Mouse (Mus musculus): ENCODE data around the gene Tent5a. TPM values are rescaled to one million over a fixed set of nuclear protein-coding genes. Genes with fewer than 3 reads are reported as not detected.

The Tent5a gene
- total RNA-seq, 1 experiment from 2014 or later, result 15.3 TPM

GRCm38 (mm10) chr9:85324158-85324875 is 2.8 kb downstream of the Tent5a start:
- no peak for ATAC-seq (replicated peaks in 1 of 2; ENCODE audit: insufficient read depth in 1 of 2, low FRiP score in 2 of 2, low TSS enrichment in 1 of 2, low read depth in 1 of 2, poor library complexity in 2 of 2, severe bottlenecking in 2 of 2)

GRCm38 (mm10) chr9:85320167-85320951 is 6.8 kb downstream of the Tent5a start:
- ATAC-seq (replicated peaks in 1 of 2; ENCODE audit: insufficient read depth in 1 of 2, low FRiP score in 2 of 2, low TSS enrichment in 1 of 2, low read depth in 1 of 2, poor library complexity in 2 of 2, severe bottlenecking in 2 of 2), result no peak

GRCm38 (mm10) chr9:85316122-85316521 is 11.0 kb downstream of the Tent5a start:
- ATAC-seq (replicated peaks in 1 of 2; ENCODE audit: insufficient read depth in 1 of 2, low FRiP score in 2 of 2, low TSS enrichment in 1 of 2, low read depth in 1 of 2, poor library complexity in 2 of 2, severe bottlenecking in 2 of 2), result no peak

- no peak for ATAC-seq (replicated peaks in 1 of 2; ENCODE audit: insufficient read depth in 1 of 2, low FRiP score in 2 of 2, low TSS enrichment in 1 of 2, low read depth in 1 of 2, poor library complexity in 2 of 2, severe bottlenecking in 2 of 2)
Observed at GRCm38 (mm10) chr9:85312473-85312872, 14.7 kb downstream of the Tent5a start, which contains the start of gene Gm11114. Gene Gm11114, plus strand, starts transcription at chr9:85312773.

- ATAC-seq (replicated peaks in 1 of 2; ENCODE audit: insufficient read depth in 1 of 2, low FRiP score in 2 of 2, low TSS enrichment in 1 of 2, low read depth in 1 of 2, poor library complexity in 2 of 2, severe bottlenecking in 2 of 2), result no peak
Observed at GRCm38 (mm10) chr9:85303378-85303777, 23.8 kb downstream of the Tent5a start.

DNA sequence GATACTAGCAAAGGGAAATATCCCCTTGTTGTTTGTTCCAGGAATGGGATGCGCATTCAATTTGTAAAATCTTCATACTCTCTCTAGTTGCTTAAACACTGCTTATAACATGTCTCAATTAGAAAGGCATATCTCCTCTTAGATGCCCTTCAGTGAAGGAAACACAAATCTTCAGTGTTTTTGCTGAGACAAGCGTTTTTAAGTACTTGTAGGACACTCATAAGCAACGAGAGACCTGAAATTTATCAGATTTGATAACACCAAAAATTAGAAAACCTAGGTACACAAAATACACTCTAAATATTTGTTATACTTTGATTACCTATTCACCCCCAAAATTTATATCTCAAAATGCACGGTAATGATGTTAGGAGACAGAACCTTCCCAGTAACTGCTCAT is 24.3 kb downstream of the Tent5a start:
- ATAC-seq (replicated peaks in 1 of 2; ENCODE audit: insufficient read depth in 1 of 2, low FRiP score in 2 of 2, low TSS enrichment in 1 of 2, low read depth in 1 of 2, poor library complexity in 2 of 2, severe bottlenecking in 2 of 2), result no peak

DNA sequence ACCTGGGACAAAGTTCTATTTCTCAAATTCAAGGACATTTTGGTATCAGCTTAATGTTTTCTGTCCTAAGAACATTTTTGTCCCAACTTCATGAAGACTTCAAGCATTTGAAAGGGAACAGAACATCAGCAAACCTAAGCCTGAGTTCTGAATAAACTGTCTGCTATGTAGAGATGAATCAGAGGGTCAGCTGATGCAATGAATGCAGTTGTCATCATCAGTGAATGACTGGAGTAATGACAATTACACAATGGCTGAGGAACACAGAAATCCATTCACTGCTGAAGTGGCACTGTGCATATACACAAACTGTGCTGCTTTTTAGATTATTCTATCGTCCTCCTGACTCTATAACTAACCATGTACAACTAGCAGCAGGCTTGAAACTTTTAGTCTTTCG is 53.0 kb downstream of the Tent5a start:
- no peak for ATAC-seq (replicated peaks in 1 of 2; ENCODE audit: insufficient read depth in 1 of 2, low FRiP score in 2 of 2, low TSS enrichment in 1 of 2, low read depth in 1 of 2, poor library complexity in 2 of 2, severe bottlenecking in 2 of 2)

Other genes starting within 250 kb of the Tent5a start
- not detected in 2 replicates for gene Gm11114, start 14.6 kb downstream of the Tent5a start, total RNA-seq (2017)